Mouse (Mus musculus): ENCODE measurements at regions not wholly inside any gene's neighbourhood (a gene's known extent, or its start where the extent isn't known, plus 50 kb on each side); places are given as distances from the start of the nearest gene placed in this dataset.

- Histone ChIP-seq H3K4me1 (ENCODE audit: control insufficient read depth, insufficient read depth, low read length) (no peaks in the 10 kb centered on the region), H3K27me3 (ENCODE audit: control insufficient read depth, insufficient read depth, low read length, poor library complexity, severe bottlenecking) (no peaks in the 10 kb centered on the region; the same call in 1 of the 2 replicates), H3K9ac (ENCODE audit: low read depth, poor library complexity, severe bottlenecking) (no peak overlapping the region), H3K4me3 (ENCODE audit: low read depth, low read length) (no peak overlapping the region), H3K9me3 (replicated peaks; ENCODE audit: control insufficient read depth, insufficient read depth, low read length, poor library complexity, severe bottlenecking) (no peaks in the 10 kb centered on the region), H3K27ac (ENCODE audit: insufficient read depth, low read length) (no peak overlapping the region), H3K36me3 (ENCODE audit: control insufficient read depth, insufficient read depth, low read length, poor library complexity, severe bottlenecking) (no peaks in the 10 kb centered on the region)
- TF ChIP-seq CTCF (IDR thresholded peaks at IDR 0.05; ENCODE audit: low read depth, low read length) (no peak), POLR2A (IDR thresholded peaks at IDR 0.05; ENCODE audit: insufficient read depth, low read length) (no peak), EP300 (IDR thresholded peaks at IDR 0.05; ENCODE audit: insufficient read depth, low read depth, low read length) (no peak)
Measured at GRCm38 (mm10) chr6:126398641-126399040, 136.6 kb downstream of the Kcna5 start.

DNA sequence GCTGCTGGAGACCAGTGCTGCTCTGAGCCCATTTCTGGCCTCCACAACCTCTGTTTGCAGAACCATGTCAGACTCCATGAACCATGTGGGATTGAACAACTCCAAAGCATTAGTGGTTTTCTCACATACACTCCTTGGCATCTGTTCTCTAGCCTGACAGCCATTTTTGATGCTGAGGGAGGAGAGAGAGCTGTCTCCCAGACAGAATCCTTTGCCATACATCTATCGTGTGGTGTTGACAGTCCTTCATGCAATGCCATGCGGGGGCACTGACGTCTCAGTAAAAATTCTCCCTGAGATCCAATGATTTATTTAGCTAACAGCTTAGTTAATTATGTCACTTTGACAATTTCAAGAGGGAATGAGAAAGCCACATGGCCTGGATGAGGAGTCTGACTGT is 140.2 kb downstream of the Kcna5 start:
- Histone ChIP-seq H3K36me3 (ENCODE audit: control insufficient read depth, insufficient read depth, low read length, poor library complexity, severe bottlenecking) (no peaks in the 10 kb centered on the region), H3K4me1 (ENCODE audit: control insufficient read depth, insufficient read depth, low read length) (no peaks in the 10 kb centered on the region), H3K9ac (ENCODE audit: low read depth, poor library complexity, severe bottlenecking) (no peak overlapping the region), H3K27me3 (ENCODE audit: control insufficient read depth, insufficient read depth, low read length, poor library complexity, severe bottlenecking) (no peaks in the 10 kb centered on the region; the same call in 1 of the 2 replicates), H3K4me3 (ENCODE audit: low read depth, low read length) (no peak overlapping the region), H3K9me3 (replicated peaks; ENCODE audit: control insufficient read depth, insufficient read depth, low read length, poor library complexity, severe bottlenecking) (no peaks in the 10 kb centered on the region), H3K27ac (ENCODE audit: insufficient read depth, low read length) (no peak overlapping the region)
- TF ChIP-seq POLR2A (IDR thresholded peaks at IDR 0.05; ENCODE audit: insufficient read depth, low read length) (no peak), CTCF (IDR thresholded peaks at IDR 0.05; ENCODE audit: low read depth, low read length) (no peak), EP300 (IDR thresholded peaks at IDR 0.05; ENCODE audit: insufficient read depth, low read depth, low read length) (no peak)

DNA sequence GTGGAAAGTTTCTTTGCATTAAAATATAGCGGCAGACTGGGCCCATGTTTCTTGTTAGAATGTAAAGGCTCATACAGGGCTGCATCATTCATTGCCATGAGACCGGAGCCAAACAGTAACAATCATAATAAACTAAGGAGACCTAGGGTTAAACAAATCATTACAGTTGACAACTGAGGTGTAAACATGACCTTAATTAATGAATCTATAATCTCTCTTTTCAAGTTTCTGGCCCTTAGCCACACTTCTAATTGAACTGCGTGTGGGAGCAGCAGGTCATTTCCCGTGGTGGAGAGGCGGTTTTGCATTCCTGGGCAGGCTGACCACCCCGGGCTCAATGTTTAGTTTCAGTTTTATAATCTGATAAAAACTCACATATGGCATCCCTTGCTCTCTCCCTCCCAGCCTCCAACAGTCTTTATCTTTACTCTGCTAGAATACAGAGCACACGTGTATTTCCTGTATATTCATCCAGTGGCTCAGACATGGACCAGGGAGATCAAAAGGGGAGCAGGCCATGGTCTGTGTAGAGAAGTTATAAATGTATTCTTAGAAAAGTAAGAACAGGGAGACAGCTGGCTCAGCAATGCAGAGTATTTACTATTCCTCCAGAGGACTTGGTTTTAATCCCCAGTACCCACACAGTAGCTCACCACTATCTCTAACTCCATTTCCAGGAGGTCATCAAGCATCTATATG is 141.0 kb downstream of the Kcna5 start:
- Histone ChIP-seq H3K27ac (ENCODE audit: insufficient read depth, low read length) (no peak overlapping the region), H3K4me1 (ENCODE audit: control insufficient read depth, insufficient read depth, low read length) (no peaks in the 10 kb centered on the region), H3K4me3 (ENCODE audit: low read depth, low read length) (no peak overlapping the region), H3K9ac (ENCODE audit: low read depth, poor library complexity, severe bottlenecking) (no peak overlapping the region), H3K27me3 (ENCODE audit: control insufficient read depth, insufficient read depth, low read length, poor library complexity, severe bottlenecking) (no peaks in the 10 kb centered on the region; the same call in 1 of the 2 replicates), H3K9me3 (replicated peaks; ENCODE audit: control insufficient read depth, insufficient read depth, low read length, poor library complexity, severe bottlenecking) (no peaks in the 10 kb centered on the region), H3K36me3 (ENCODE audit: control insufficient read depth, insufficient read depth, low read length, poor library complexity, severe bottlenecking) (no peaks in the 10 kb centered on the region)
- TF ChIP-seq POLR2A (IDR thresholded peaks at IDR 0.05; ENCODE audit: insufficient read depth, low read length) (no peak), EP300 (IDR thresholded peaks at IDR 0.05; ENCODE audit: insufficient read depth, low read depth, low read length) (no peak), CTCF (IDR thresholded peaks at IDR 0.05; ENCODE audit: low read depth, low read length) (no peak)

- Histone ChIP-seq H3K27ac (ENCODE audit: insufficient read depth, low read length) (no peak overlapping the region), H3K9me3 (replicated peaks; ENCODE audit: control insufficient read depth, insufficient read depth, low read length, poor library complexity, severe bottlenecking) (no peaks in the 10 kb centered on the region), H3K27me3 (ENCODE audit: control insufficient read depth, insufficient read depth, low read length, poor library complexity, severe bottlenecking) (no peaks in the 10 kb centered on the region), H3K4me1 (ENCODE audit: control insufficient read depth, insufficient read depth, low read length) (no peaks in the 10 kb centered on the region), H3K9ac (ENCODE audit: low read depth, poor library complexity, severe bottlenecking) (no peak overlapping the region), H3K36me3 (ENCODE audit: control insufficient read depth, insufficient read depth, low read length, poor library complexity, severe bottlenecking) (no peaks in the 10 kb centered on the region), H3K4me3 (ENCODE audit: low read depth, low read length) (no peak overlapping the region)
- TF ChIP-seq POLR2A (IDR thresholded peaks at IDR 0.05; ENCODE audit: insufficient read depth, low read length) (no peak), CTCF (IDR thresholded peaks at IDR 0.05; ENCODE audit: low read depth, low read length) (no peak), EP300 (IDR thresholded peaks at IDR 0.05; ENCODE audit: insufficient read depth, low read depth, low read length) (no peak)
Measured at GRCm38 (mm10) chr6:126384210-126385012, 150.8 kb downstream of the Kcna5 start.

GRCm38 (mm10) chr6:126377216-126377615 is 158.0 kb downstream of the Kcna5 start:
- no peaks in the 10 kb centered on the region for H3K9me3 ChIP-seq (replicated peaks; ENCODE audit: control insufficient read depth, insufficient read depth, low read length, poor library complexity, severe bottlenecking)
- no peak overlapping the region for H3K4me3 ChIP-seq (ENCODE audit: low read depth, low read length)
- no peaks in the 10 kb centered on the region for H3K27me3 ChIP-seq (ENCODE audit: control insufficient read depth, insufficient read depth, low read length, poor library complexity, severe bottlenecking)
- no peaks in the 10 kb centered on the region for H3K4me1 ChIP-seq (ENCODE audit: control insufficient read depth, insufficient read depth, low read length)
- no peaks in the 10 kb centered on the region for H3K36me3 ChIP-seq (ENCODE audit: control insufficient read depth, insufficient read depth, low read length, poor library complexity, severe bottlenecking)
- H3K27ac ChIP-seq (ENCODE audit: insufficient read depth, low read length): no peak overlapping the region
- no peak overlapping the region for H3K9ac ChIP-seq (ENCODE audit: low read depth, poor library complexity, severe bottlenecking)
- TF ChIP-seq POLR2A (IDR thresholded peaks at IDR 0.05; ENCODE audit: insufficient read depth, low read length): no peak
- TF ChIP-seq EP300 (IDR thresholded peaks at IDR 0.05; ENCODE audit: insufficient read depth, low read depth, low read length): no peak
- no peak for TF ChIP-seq CTCF (IDR thresholded peaks at IDR 0.05; ENCODE audit: low read depth, low read length)

All from ES-Bruce4 (cell line).